Mouse (Mus musculus) limb, embryonic 14.5 days (tissue): ENCODE measurements around the gene Layn. TPM values are rescaled to one million over a fixed set of nuclear protein-coding genes. Genes with fewer than 3 reads are reported as not detected.

Experiments used
- ATAC-seq: fragments of 200-750 bp; cut with Nextera tagmentation; 2 replicates; pipeline ENCODE4 v1.8.0; 2017; ENCODE audit warnings: low read depth, moderate number of reproducible peaks, moderate TSS enrichment; ENCODE audit not compliant: low FRiP score
- DNase-seq: peaks from one replicate; pipeline ENCODE4 v3.0.0-alpha.2; 2015; ENCODE audit warnings: low spot score
- H3K27ac ChIP-seq: fragments of 300-500 bp; sonication (generic); replicated peaks from 2 replicates; pipeline ENCODE4 v1.5.1; 2014; ENCODE audit warnings: low read depth, mild to moderate bottlenecking, low read length, moderate library complexity, mixed read lengths
- H3K27me3 ChIP-seq: fragments of 300-500 bp; sonication (generic); 2 replicates; pipeline ENCODE4 v1.6.1; 2014; ENCODE audit warnings: low read length, mixed read lengths; ENCODE audit not compliant: control insufficient read depth, insufficient read depth
- H3K36me3 ChIP-seq: fragments of 300-500 bp; sonication (generic); 2 replicates; pipeline ENCODE4 v1.6.1; 2014; ENCODE audit warnings: mild to moderate bottlenecking, low read length, moderate library complexity, mixed read lengths; ENCODE audit not compliant: control insufficient read depth, insufficient read depth
- H3K4me1 ChIP-seq: fragments of 300-500 bp; sonication (generic); 2 replicates; pipeline ENCODE4 v1.6.1; 2014; ENCODE audit warnings: antibody characterized with exemption, low read length, mixed read lengths; ENCODE audit not compliant: control insufficient read depth, insufficient read depth
- H3K4me2 ChIP-seq: fragments of 300-500 bp; sonication (generic); replicated peaks from 2 replicates; pipeline ENCODE4 v1.6.1; 2014; ENCODE audit warnings: low read depth, mild to moderate bottlenecking, low read length, moderate library complexity; ENCODE audit not compliant: severe bottlenecking
- H3K4me3 ChIP-seq: fragments of 300-500 bp; sonication (generic); replicated peaks from 2 replicates; pipeline ENCODE4 v1.5.1; 2014; ENCODE audit warnings: low read length
- H3K9ac ChIP-seq: fragments of 300-500 bp; sonication (generic); 2 replicates; pipeline ENCODE4 v1.6.1; 2014; ENCODE audit warnings: mild to moderate bottlenecking, low read depth, low read length, moderate library complexity; ENCODE audit not compliant: severe bottlenecking
- H3K9me3 ChIP-seq: fragments of 300-500 bp; sonication (generic); 2 replicates; pipeline ENCODE4 v1.6.1; 2016; ENCODE audit warnings: low read length; ENCODE audit not compliant: control insufficient read depth
- POLR2A ChIP-seq: fragments of 200-500 bp; IDR thresholded peaks from 2 replicates; pipeline ENCODE4 v1.8.0; 2012; ENCODE audit warnings: inconsistent platforms, mild to moderate bottlenecking, moderate library complexity, borderline replicate concordance; ENCODE audit not compliant: insufficient read depth, insufficient read length; ENCODE audit errors: extremely low read depth
- WGBS: fragments of 180-500 bp; shearing (Covaris S2); extraction: QIAGEN DNeasy Blood & Tissue Kit; methylation state at CpG from one replicate; pipeline ENCODE4 v1.1.7; 2014; 5-methylcytosine and 5-hydroxymethylcytosine counted together
- polyA plus RNA-seq, 2 experiments: library from polyadenylated mRNA; depleted of rRNA in 1 of 2; stranded (reverse) in 1 of 2; unstranded in 1 of 2; fragments of >200 nt; fragmentation: Nextera tagmentation in 1 of 2; extraction: Ambion mirVana in 1 of 2; gene quantifications; 2 replicates each; pipeline versions ENCODE4 v1.2.1 to v1.2.3; 2012 to 2014

Gene Layn
- polyA plus RNA-seq, 2 experiments, result 6.1 to 9.3 TPM

GRCm38 (mm10) chr9:51101756-51102425, 25.0 kb upstream of the Layn start, which contains the start of gene 4833427G06Rik:
Gene 4833427G06Rik (minus strand): TSS chr9:51102078.
- TF ChIP-seq POLR2A, result no peak
- ATAC-seq (peak; percentile 80; the same call in 1 of the 2 replicates), DNase-seq (peak; percentile 76)
- Histone ChIP-seq H3K27me3 (peaks cover 16% of the 10 kb centered on the region), H3K4me2 (peak within 1 kb of the TSS; percentile 100), H3K4me1 (peaks cover 13% of the 10 kb centered on the region), H3K4me3 (peak within 1 kb of the TSS; percentile 19), H3K36me3 (no peaks in the 10 kb centered on the region), H3K27ac (no peak within 1 kb of the TSS), H3K9me3 (no peaks in the 10 kb centered on the region), H3K9ac (peak within 1 kb of the TSS; percentile 2; the same call in 1 of the 2 replicates)
- WGBS, result 7% methylated on average over 27 of the region's 27 CpGs

GRCm38 (mm10) chr9:51096306-51096705, 19.4 kb upstream of the Layn start:
- Histone ChIP-seq H3K4me3 (no peak overlapping the region), H3K9ac (no peak overlapping the region), H3K27me3 (no peaks in the 10 kb centered on the region), H3K27ac (no peak overlapping the region), H3K36me3 (no peaks in the 10 kb centered on the region), H3K4me1 (no peaks in the 10 kb centered on the region), H3K9me3 (no peaks in the 10 kb centered on the region), H3K4me2 (no peak overlapping the region)
- DNase-seq, result no peak
- no peak for TF ChIP-seq POLR2A
- 57% methylated on average over 2 of the region's 2 CpGs for WGBS
- ATAC-seq, result no peak

GRCm38 (mm10) chr9:51093697-51094096, 16.8 kb upstream of the Layn start:
- Histone ChIP-seq H3K4me1 (no peaks in the 10 kb centered on the region), H3K4me3 (no peak overlapping the region), H3K9me3 (no peaks in the 10 kb centered on the region), H3K27me3 (no peaks in the 10 kb centered on the region), H3K9ac (no peak overlapping the region), H3K36me3 (no peaks in the 10 kb centered on the region), H3K27ac (no peak overlapping the region), H3K4me2 (no peak overlapping the region)
- no peak for TF ChIP-seq POLR2A
- ATAC-seq (no peak), DNase-seq (no peak)
- WGBS, result 67% methylated on average over 5 of the region's 5 CpGs

- H3K4me3 ChIP-seq, result no peak overlapping the region
- no peaks in the 10 kb centered on the region for H3K9me3 ChIP-seq
- no peak for ATAC-seq
- H3K27me3 ChIP-seq, result no peaks in the 10 kb centered on the region
- H3K9ac ChIP-seq, result no peak overlapping the region
- DNase-seq, result no peak
- WGBS, result 80% methylated on average over 5 of the region's 5 CpGs
- no peak for TF ChIP-seq POLR2A
- 0 out of 2 replicates have a peak, but pooled peaks cover 4% of the 10 kb centered on the region for H3K4me1 ChIP-seq
- H3K4me2 ChIP-seq, result no peak overlapping the region
- no peak overlapping the region for H3K27ac ChIP-seq
- no peaks in the 10 kb centered on the region for H3K36me3 ChIP-seq
These were observed 4.7 kb upstream of the Layn start for GRCm38 (mm10) chr9:51081614-51082013.

GRCm38 (mm10) chr9:51076300-51076978, 455 bp downstream of the Layn start:
- WGBS, result 0% methylated on average over 17 of the region's 17 CpGs
- peak overlapping the region; percentile 76 for H3K27ac ChIP-seq
- ATAC-seq (peak; percentile 17; the same call in 1 of the 2 replicates), DNase-seq (no peak)
- no peaks in the 10 kb centered on the region for H3K36me3 ChIP-seq
- no peaks in the 10 kb centered on the region for H3K9me3 ChIP-seq
- H3K9ac ChIP-seq, result peak overlapping the region; percentile 55
- H3K4me1 ChIP-seq, result peaks cover 13% of the 10 kb centered on the region; the same call in 1 of the 2 replicates
- no peak for TF ChIP-seq POLR2A
- peak overlapping the region; percentile 48 for H3K4me3 ChIP-seq
- no peaks in the 10 kb centered on the region for H3K27me3 ChIP-seq
- H3K4me2 ChIP-seq, result peak overlapping the region; percentile 81
